14 mouse cellular contexts compared by ENCODE assay signal in the genomic region with DNA sequence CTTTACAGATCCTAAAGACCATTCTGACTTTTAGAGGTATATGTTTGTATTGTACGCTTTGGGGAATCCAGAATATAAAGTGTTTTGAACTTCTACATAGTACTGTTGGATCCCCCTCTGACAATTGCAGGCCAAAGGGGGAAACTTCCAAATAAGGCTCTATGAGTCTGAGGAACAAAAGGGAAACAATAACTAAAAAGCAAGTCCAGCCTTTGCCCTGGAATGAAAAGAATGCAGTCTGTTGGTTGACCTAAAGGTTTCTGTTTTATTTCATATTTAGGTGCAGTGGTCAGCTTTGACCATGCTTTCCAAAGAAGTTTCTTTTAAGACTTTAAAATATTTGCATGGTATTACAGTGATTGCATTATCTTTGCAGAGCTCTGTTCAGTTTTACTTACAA.
"Had no signal": no experiment of that assay in that cellular context is flagged by ENCODE, and none has a peak within 500 bp of the region (broad histone marks: within the 10 kb centered on the region; RNA-seq: fewer than 3 reads in every experiment).

No protein-coding gene starts in this region.

- H3K4me1 ChIP-seq: midbrain, embryonic 10.5 days; midbrain, embryonic 12.5 days; neural tube, embryonic 12.5 days; stomach, embryonic 15.5 days had no signal

- H3K27ac ChIP-seq: midbrain, embryonic 10.5 days; midbrain, embryonic 12.5 days; neural tube, embryonic 12.5 days; stomach, embryonic 15.5 days; stomach, postnatal 0 days had no signal

- DNase-seq: lung, adult 18-20 months; lung, embryonic 14.5 days; lung, postnatal 10 days; lung, postnatal 4 days; midbrain, embryonic 14.5 days; right cerebral cortex, postnatal 14 days; thymus, adult 2 months; thymus, postnatal 36 days had no signal

- H3K9ac ChIP-seq: lung, embryonic 14.5 days; midbrain, embryonic 12.5 days; neural tube, embryonic 12.5 days; stomach, embryonic 15.5 days had no signal

- H3K9me3 ChIP-seq: midbrain, embryonic 10.5 days; midbrain, embryonic 12.5 days; neural tube, embryonic 12.5 days; stomach, embryonic 15.5 days had no signal

- H3K36me3 ChIP-seq: midbrain, embryonic 10.5 days; midbrain, embryonic 12.5 days; neural tube, embryonic 12.5 days; stomach, embryonic 15.5 days had no signal

- H3K27me3 ChIP-seq: midbrain, embryonic 12.5 days; neural tube, embryonic 12.5 days; stomach, embryonic 15.5 days had no signal

- H3K4me2 ChIP-seq: lung, embryonic 14.5 days; midbrain, embryonic 12.5 days; neural tube, embryonic 12.5 days; stomach, embryonic 15.5 days had no signal

- ATAC-seq: midbrain, embryonic 16.5 days had no signal

- H3K4me3 ChIP-seq: midbrain, embryonic 10.5 days; midbrain, embryonic 12.5 days; neural tube, embryonic 12.5 days; stomach, embryonic 15.5 days had no signal
